Mouse (Mus musculus) cerebellum, adult 18-20 months (tissue): ENCODE data around the gene Nubpl.

Experiments
- DNase-seq, 2 experiments: peaks; one replicate each; pipeline ENCODE4 v3.0.0; 2021

Nubpl gene

DNA sequence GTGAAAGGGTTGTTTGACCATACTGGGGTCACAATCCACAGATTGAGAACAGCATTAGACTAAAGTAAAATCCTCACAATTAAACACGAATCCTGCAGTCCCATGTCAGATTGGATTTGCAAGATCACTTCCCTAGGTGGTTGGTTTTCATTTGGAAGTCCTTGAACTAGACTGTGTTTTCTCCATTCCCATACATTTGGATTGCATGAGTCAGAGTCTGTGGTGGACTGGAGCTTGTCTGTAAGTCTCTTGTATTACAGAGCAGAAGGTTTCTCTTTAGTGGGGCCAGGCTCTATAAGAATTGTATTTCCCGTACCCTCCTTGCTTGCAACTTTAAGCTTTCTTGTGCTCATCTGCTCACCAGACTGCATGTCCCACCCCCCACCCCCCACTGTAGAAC is 151.0 kb downstream of the Nubpl start:
- DNase-seq: no peak

DNA sequence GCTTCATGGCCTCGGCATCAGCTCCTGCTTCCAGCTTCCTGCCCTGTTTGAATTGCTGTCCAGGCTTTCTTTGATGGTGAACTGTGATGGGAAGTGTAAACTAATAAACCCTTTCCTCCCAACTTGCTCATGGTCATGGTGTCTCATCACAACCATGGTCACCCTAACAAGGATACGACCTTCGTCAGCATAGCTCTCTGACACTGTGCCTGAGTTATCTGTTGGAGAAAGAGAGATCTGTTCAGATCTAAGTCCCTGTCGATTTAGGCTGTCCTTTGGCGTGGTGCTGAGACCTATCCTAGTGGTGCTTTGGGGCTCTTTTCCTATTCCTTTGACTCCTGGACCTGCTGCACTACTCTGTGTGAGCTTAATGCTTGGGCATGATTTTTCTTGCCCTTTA is 156.6 kb downstream of the Nubpl start:
- DNase-seq: no peak

DNA sequence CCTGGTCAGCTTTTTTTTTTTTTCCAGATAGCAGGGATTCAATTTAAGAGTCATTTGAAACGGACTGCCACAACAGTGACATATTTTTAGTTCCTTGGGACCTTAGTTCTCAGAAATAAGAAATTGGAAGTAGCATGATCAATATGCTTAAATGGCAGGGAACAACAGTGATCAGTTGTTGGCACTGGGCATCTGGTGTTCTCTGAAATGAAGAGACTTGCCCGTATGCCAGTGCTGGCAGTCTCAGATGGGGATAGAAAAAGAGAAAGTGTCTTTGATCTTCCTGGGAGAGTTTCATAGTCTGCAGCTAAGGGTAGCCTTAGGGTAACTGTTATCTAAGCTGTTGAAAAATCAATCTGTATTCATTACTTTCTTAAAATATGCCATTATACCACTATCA is 170.6 kb downstream of the Nubpl start:
- no peak for DNase-seq

DNA sequence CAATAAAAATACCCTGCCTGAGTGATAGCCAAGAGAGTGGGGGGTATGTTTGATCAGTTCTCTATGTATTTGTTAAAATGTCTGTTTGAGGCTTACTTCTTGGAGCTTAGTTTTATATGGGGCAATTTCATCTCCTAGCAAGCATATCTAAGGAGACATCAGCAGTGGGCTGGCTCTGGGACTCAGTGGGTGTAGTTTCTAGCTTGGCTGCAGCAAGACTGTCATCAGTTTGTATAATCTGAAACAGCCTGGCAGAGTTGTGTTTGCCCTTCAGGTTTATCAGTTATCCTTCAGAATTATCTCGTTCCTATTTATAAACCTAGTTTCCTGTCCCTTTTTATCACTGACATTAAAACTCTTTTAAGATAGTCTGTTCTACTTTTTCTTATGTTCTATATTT is 175.3 kb downstream of the Nubpl start:
- no peak for DNase-seq

DNA sequence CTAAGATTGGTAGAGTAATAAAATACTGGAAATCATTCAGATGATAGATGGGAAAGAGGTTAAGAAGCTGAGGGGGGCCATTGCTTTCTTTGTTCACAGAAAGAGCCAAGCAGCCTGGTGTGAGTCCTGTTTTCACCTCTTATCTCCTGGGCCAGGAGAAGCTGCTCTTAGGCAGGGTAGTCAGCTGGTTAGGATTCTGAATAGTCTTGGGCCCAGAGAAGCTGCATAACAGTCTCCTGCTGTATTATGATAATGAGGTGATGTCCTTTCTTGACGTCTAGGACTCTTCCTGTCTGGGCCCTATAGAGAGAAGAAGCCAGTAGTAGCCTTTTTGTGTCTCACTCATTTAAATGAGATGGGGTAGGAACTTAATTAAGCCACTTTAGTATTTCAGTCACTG is 178.8 kb downstream of the Nubpl start:
- no peak for DNase-seq

DNA sequence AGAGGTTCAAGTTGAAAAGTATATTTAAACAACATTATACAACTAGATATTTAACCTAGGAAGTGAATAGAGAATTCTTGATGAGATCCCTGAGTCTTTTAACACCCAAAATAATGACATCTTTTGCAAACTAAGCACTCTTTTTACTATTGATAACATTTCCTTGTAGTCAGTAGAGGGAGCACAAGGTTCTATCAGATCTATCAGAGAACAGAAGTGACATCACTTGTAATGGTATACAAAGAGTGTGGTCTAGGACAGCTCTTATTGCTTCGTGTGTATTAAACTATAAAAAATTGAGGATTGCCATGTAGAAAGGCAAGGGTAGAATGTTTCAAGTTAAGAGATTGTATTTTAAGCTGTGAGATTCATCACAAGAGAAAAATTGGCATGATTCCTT is 183.7 kb downstream of the Nubpl start:
- DNase-seq: no peak

DNA sequence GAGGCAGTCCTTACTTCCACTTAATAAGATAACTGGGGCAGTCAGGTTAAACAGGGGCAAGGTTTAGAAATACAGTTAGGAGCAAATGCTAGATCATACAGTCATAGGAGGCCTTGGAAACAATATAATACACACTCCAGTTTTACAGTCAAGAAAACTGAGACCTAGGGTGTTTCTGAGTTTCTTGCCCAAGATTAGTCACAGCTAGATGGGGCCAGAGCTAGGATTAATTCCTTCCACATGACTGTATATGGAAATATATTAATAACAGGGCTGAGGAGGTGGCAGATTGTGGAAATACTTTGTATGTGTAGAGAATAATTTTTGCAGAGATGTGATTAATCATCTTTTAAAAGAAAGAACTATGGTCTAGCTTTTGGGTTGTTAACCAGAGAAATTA is 186.9 kb downstream of the Nubpl start:
- DNase-seq: no peak

DNA sequence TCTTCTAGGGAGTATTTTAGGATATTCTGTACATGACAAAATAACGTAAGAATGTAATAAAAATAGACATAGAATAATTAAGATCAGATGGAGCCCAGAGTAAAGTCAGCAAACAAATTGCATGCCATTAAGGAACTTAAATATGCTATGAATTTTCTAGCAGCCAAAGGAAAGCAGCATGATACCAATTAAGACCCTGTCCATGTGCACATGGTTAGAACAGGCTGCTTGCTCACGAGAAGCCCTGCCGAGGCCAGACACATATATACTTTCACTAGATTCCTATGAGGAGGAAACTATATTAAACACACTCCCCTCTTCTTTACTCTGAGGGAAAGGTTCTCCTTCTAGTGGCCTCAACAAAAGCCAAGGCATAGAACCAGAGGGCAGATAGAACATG is 189.3 kb downstream of the Nubpl start:
- no peak for DNase-seq

DNA sequence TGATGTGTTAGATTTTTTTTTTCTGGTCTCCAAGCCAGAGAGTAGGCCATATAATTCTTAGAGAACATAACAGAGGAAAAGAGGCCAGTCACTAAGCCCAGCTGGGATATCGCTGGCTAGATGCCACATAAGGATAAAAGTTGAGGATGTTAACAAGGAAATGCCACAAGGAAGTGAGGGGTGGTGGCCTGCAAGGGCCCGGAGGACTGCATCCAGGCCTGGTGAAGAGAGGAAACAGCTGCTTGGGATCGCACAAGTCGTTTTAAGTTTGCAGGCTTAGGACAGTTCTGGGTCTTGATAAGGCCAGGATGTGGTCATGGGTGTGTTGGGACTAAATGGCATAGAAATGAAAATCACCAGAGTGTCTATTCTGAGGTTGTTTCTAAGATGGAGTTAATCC is 191.0 kb downstream of the Nubpl start:
- no peak for DNase-seq

DNA sequence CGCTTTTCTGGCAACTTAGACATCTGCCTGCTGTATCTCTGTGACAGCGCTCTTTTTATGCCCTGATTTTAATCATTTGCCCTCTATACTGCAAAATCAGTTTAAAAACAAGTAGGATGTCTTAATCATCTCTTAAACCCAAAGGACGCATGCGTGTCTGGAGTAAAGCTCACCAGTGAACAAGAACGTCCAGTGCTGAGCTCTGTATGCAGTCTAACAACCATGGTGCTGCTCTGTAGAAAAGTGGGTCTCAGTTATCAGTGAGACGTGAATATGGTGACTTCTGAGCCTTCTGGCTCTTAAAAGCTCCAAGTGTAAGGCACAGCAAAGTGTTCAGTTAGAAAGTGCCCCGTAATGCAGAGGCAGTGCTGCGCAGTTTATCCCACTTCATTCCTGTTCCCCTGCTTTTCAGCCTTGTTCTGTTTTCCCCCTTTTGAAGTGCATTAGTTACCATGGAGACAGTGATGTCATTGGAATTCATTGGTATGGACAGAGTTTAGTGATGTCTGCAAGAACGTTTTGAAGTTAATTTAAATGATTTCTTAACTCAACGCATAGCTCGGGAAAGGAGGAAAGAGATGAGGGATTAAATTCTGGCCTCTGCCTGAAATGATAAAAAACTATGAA is 191.5 kb downstream of the Nubpl start:
- DNase-seq: no peak

DNA sequence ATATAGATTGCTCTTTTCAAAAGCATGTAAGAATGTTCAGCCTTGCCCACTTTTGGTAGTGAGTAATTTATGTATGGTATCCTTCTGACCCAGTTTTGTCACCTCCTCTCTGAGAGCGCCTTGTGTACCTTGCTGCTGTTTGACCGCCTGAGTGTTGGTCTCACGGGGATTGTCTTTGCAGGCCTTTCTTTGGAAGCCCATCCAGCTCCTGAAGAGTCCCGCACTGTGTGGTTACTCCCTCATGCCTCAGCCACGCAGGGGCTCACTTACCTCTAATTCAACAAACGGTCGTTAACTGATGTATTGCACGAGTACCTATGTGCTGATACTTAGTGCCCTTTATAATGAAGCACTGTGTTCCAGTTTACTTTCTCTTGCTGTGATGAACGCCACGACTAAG is 192.1 kb downstream of the Nubpl start:
- DNase-seq: no peak

DNA sequence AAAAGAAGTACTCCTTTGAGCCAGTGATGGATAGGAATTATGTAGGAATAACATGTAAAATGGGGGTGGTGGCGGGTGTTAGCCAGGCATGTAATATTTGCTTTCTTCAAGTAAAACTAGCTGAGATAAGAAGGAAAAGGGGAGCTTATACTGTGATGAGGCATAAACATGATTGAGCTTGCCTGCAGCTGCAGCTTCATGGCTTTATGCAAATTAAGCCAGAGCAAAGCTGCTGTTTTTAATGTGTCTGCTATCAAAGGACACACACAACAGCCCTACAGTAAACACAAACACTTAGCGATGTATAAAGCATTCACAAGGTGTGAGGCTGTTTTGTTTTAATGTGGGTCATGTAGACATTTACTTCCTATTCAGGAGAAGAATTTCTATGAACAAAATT is 196.4 kb downstream of the Nubpl start:
- no peak for DNase-seq

DNA sequence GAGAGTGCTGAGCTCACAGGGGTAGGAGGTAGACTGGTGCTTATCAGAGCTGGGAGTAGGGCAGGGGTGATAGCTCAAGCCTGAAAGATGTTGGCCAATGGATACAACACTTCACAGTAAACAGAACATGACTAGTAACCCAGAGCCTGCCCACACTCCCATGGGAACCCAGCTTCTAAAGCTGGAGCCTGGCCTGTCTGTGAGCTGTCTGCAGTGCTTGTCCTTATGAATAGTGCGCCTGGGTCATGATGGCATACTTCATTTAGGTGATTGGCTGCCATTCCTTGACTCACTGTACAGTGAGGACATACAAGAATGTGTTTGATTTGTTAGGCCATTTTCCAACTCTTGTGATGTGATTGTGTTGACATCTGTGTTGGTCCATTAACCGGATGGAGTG is 200.5 kb downstream of the Nubpl start:
- no peak for DNase-seq

DNA sequence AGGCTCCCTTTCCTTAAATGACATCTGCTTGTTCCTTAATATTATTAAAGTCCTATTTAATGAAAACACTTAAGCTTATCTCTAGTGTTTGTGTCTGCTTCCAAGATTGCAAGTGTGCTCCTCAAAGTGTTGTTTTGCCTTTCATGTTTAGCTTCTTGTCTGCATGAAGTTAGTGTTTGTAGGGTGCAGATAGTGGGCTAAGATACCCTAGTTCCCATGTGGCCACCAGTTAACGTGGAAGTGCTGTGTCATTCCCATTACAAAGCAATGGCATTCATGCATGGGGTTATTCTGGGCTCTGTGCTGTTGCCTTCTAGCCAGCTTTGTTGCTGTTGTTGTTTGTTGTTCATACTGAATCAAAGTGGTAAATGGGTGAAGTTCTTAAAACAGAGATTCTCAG is 201.1 kb downstream of the Nubpl start:
- no peak for DNase-seq

DNA sequence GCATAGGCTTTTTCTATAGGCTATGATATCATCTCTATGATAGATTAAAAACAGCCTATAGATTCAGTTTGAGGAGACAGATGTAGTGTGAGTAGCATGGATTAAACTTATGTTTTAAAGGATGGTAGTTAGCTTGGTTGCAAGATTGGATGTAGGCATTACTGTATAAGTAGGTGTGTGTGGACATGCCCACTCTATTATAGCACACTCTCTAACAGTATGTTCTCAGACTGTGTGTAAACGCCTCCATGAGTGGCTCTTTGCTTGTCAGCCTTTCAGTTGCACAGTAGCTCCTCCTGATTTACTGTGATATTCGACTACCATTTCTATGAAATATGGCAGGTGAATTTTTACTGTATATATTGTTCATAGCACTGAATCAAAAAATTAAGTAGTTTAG is 205.4 kb downstream of the Nubpl start:
- DNase-seq: no peak

DNA sequence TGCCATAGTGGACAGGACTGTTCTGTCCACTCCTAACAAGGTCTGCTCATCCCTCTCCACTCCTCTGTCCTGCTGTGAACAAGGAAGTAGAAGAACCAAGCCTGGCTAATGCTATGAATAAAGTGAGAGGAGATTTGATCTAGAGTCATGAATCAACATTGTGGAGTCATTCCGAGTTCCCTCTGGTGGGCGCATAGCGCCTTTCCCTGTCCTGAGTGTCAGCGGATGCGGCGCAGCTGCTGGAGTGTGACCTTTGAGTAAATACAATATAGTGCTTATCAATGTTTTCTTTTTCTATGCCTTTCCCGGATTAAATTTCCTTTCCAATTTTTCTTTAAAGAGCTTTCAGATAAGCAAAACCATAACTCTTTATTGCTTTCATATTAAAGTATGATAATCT is 208.8 kb downstream of the Nubpl start:
- no peak for DNase-seq

DNA sequence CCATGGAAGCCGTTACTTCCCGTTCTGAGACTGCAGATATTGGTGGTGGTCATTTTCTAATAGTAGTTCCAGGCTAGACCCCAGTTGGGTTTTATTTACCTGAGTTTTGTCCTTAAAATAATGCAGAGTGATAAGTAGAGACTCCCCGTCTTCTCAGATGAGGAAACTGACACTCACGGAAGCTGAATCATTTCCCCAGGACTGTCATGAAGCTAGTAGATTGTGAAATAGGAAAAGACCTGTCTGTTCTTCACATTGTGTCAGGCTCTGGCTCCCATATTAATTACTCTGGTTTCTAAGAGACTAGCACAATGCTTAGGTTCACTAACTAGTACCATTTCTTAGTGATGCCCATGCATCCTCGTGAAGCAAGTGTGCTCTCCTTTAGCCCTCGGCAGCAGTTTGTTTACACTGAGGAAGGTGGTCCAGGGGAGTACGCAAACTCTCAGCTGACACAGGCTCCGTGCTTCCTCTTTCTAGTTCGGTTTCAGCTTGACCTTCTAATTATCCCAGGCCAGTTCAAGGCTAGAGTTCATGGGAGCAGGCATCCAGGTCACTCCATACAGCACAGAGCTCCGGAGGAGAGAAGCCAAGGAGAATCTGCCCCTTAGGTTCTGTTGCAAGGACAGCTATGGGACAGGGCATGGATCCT is 209.9 kb downstream of the Nubpl start:
- no peak for DNase-seq

DNA sequence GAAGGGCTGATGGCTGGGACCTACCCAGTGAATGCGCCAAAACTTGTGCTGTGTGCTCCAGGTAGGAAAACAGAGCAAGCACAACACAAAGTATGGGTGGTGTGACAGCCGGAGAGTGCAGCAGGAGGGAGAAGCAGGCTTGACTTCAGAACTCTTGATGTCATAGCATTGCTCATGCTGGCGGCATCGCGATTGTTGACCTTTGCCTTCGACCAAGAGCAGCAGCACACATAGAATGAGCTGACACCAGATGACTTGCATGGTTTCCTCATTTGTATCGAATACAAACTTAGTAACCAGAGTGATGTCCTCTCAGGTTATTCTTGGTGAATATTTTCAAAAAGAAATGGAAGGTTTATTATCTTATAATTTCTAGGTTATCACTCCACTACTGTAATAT is 211.1 kb downstream of the Nubpl start:
- no peak for DNase-seq

DNA sequence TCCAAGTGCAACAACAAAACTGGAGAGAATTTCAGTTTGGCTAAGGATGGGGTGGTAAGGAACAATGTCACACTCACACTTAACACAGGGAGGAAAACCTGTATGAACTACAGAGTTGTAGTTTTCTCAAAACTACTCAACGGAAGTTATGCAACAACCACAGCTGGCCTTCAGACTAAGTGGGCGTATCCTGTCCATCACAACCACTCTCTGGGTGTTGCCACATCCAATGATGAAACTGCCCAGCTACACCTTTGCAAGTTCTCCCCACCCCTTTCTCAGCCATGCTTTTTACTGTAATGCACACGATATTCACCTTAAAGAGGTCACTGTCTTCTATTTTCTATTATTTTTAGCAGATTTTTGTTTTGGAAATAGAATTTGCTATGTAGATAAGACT is 217.3 kb downstream of the Nubpl start:
- DNase-seq: no peak

DNA sequence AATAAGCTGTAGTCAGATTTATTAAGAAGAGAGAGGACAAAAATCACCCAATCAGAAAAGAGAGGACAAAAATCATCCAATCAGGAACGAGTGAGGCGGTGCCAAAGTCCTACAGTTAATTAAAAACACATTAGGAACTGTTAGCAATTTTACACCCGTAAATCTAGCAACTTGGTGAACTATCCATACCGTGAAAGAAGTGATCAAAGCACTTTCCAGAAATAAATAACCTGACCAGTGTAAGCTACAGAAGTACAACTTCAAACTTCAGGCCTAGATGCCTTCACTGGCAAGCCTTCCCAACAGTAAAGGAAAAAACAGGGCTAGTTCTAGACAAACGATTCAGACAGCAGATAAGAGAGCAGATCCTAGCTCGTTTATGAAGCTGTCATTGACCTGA is 220.1 kb downstream of the Nubpl start:
- no peak for DNase-seq

DNA sequence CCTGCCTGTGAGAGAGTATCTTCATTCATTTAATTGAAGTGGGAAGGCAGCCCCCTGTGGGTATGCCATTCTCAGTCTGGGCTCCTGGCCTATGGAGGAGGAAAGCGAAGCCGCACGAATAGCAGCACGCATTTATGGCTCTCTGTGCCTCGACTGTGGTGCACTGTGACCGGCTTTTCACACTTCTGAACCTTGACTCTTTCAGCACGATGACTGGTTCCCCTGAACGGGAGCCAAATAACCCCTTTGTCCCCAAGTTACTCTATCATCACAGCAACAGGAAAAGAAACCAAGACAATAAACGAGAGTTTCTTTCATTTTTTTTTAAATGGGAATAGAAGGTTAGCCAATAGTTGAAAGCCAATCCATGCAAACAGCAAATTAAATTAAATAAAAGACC is 220.9 kb downstream of the Nubpl start:
- DNase-seq: no peak

DNA sequence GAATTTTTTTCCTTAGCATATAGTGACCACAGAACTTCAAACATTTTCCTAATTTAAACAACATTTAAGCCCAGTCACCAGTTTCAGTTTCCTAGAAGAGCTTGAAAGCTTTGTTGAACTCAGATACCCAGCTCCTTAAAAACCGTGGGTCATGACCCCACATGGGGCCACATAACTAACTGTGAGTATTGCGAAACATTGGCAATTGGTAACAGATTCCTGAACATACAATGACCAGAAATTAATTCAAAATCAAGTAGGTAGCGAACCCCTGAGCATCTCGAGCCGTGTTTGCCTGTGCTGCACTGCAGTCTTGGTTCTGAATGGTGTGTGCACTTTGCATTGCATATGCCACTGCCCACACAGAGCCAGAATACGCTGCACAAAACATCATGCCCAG is 221.6 kb downstream of the Nubpl start:
- DNase-seq: no peak

DNA sequence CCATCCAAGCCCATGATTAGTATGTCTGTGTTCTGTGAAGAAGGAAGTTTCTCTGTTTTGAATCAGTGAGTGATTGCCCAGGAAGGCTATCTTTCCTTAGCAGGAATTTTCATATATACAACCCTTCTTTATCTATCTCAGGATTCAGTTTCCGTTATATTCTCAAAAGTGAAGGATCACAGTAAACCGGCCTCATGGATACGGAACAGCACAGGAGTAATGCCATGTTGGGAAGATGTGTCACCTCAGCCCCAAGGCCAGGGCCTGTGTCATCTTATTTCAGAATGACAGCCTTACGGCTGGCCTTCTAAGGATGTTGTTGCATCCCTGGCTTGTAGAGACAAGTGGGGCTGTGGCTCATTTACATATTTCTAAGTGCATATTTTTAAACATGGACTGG is 231.0 kb downstream of the Nubpl start:
- no peak for DNase-seq

DNA sequence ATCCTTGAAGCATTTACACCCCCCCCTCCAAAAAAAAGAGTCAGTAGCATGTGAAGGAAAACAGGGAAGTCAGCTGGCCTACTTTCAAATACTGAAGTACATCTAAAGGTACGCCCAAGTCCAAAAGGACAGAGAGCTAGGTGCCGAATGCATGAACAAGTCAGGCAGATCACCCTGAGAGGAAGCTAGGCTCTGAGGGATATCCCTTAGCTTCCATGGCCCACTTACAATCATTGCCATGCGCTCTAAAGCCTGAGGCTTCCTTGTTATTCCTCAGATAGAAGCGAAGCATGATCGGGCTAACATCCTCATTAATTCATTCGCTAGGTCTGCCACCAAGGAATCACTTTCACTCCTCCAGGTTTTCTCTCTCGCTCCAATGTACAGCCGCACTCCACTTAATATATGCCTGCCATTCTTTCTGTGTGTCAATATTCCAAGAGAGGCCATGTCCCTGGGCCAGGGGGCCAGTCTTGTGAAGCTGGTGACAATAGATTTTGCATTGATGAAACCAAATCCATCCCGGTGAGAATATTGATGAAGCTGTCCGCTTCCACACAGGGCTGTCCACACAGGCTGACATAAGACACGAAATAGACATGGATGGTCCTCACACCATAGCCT is 237.7 kb downstream of the Nubpl start:
- DNase-seq: no peak
